Mouse (Mus musculus) heart, postnatal 10 days (tissue): ENCODE measurements around the gene Pcbp2. TPM values are rescaled to one million over a fixed set of nuclear protein-coding genes. Genes with fewer than 3 reads are reported as not detected.

Source experiments
- DNase-seq, 2 experiments: peaks; one replicate each; pipeline ENCODE4 v3.0.0; 2021
- intact Hi-C: fragments of 180-260 bp; cut with DNase I; formaldehyde crosslinking; loops from one replicate; pipeline ENCODE4 v1.15.1; 2025
- total RNA-seq, 2 experiments: library from RNA; stranded (reverse); gene quantifications; 2 replicates each; pipeline ENCODE4 v1.2.3; 2021

The Pcbp2 gene
- total RNA-seq, result 100 to 1,000 TPM; 547 to 592 TPM

GRCm38 (mm10) chr15:102470183-102470604 is at the start of gene Pcbp2:
TSS of gene Pcbp2 (plus strand) at chr15:102470539.
- DNase-seq, result peak; percentile 96 to 97
- intact Hi-C loops, result loop anchor here (5.0 kb wide), 1 partner anchor 197 kb away; no protein-coding TSS in a partner anchor

- DNase-seq, result no peak
- intact Hi-C loops, result loop anchor here (1.0 kb wide), 1 partner anchor 40 kb away; no protein-coding TSS in a partner anchor
Measured at GRCm38 (mm10) chr15:102420986-102421385, 49.4 kb upstream of the Pcbp2 start.

GRCm38 (mm10) chr15:102421437-102421836 is 48.9 kb upstream of the Pcbp2 start:
- intact Hi-C loops, result loop anchor here (1.0 kb wide), 1 partner anchor 40 kb away; no protein-coding TSS in a partner anchor
- peak; percentile 60 to 78 for DNase-seq

GRCm38 (mm10) chr15:102423602-102424240 is 46.6 kb upstream of the Pcbp2 start:
- no peak for DNase-seq
- intact Hi-C loops, result no loop called here

- intact Hi-C loops, result no loop called here
- no peak for DNase-seq
Measured at GRCm38 (mm10) chr15:102424657-102425056, 45.7 kb upstream of the Pcbp2 start.

GRCm38 (mm10) chr15:102426963-102427362 is 43.4 kb upstream of the Pcbp2 start:
- intact Hi-C loops, result no loop called here
- DNase-seq, result no peak

GRCm38 (mm10) chr15:102432046-102432445 is 38.3 kb upstream of the Pcbp2 start:
- intact Hi-C loops, result no loop called here
- DNase-seq, result no peak

GRCm38 (mm10) chr15:102433173-102433572 is 37.2 kb upstream of the Pcbp2 start:
- intact Hi-C loops, result no loop called here
- no peak for DNase-seq

GRCm38 (mm10) chr15:102442490-102442889 is 27.8 kb upstream of the Pcbp2 start:
- peak; percentile 89 to 94 for DNase-seq
- intact Hi-C loops, result loop anchor here (1.0 kb wide), 1 partner anchor 60 kb away; no protein-coding TSS in a partner anchor

- intact Hi-C loops, result no loop called here
Measured at GRCm38 (mm10) chr15:102445146-102445545, 25.2 kb upstream of the Pcbp2 start, which contains the start of gene Amhr2. TSS of gene Amhr2 (plus strand) at chr15:102445367.

GRCm38 (mm10) chr15:102446448-102446847 is 23.9 kb upstream of the Pcbp2 start:
- no peak for DNase-seq
- intact Hi-C loops, result no loop called here

More at GRCm38 (mm10) chr15:102445146-102445545, 25.2 kb upstream of the Pcbp2 start, which contains the start of gene Amhr2:
- no peak for DNase-seq

GRCm38 (mm10) chr15:102449366-102449765 is 21.0 kb upstream of the Pcbp2 start:
- intact Hi-C loops, result no loop called here
- no peak for DNase-seq

- DNase-seq, result no peak
- intact Hi-C loops, result no loop called here
Measured at GRCm38 (mm10) chr15:102450928-102451327, 19.4 kb upstream of the Pcbp2 start.

- no peak for DNase-seq
- intact Hi-C loops, result no loop called here
Measured at GRCm38 (mm10) chr15:102451666-102452430, 18.5 kb upstream of the Pcbp2 start.

- intact Hi-C loops, result loop anchor here (5.0 kb wide), 1 partner anchor 64 kb away; no protein-coding TSS in a partner anchor
- DNase-seq, result no peak
Measured at GRCm38 (mm10) chr15:102455993-102456392, 14.3 kb upstream of the Pcbp2 start.

GRCm38 (mm10) chr15:102458050-102458736 is 12.1 kb upstream of the Pcbp2 start:
- intact Hi-C loops, result loop anchor here (5.0 kb wide), 1 partner anchor 66 kb away; no protein-coding TSS in a partner anchor

GRCm38 (mm10) chr15:102458904-102459317 is 11.4 kb upstream of the Pcbp2 start, which contains the start of gene Prr13:
TSS of gene Prr13 (plus strand) at chr15:102459028.
- DNase-seq, result peak; percentile 92 to 93
- intact Hi-C loops, result loop anchor here (5.0 kb wide), 1 partner anchor 67 kb away; no protein-coding TSS in a partner anchor

More at GRCm38 (mm10) chr15:102458050-102458736, 12.1 kb upstream of the Pcbp2 start:
- peak; percentile 22 to 32 for DNase-seq

GRCm38 (mm10) chr15:102459381-102459780 is 11.0 kb upstream of the Pcbp2 start:
- DNase-seq, result no peak
- intact Hi-C loops, result loop anchor here (5.0 kb wide), 1 partner anchor 67 kb away; no protein-coding TSS in a partner anchor

GRCm38 (mm10) chr15:102459847-102460246 is 10.5 kb upstream of the Pcbp2 start:
- intact Hi-C loops, result loop anchor here (5.0 kb wide), 1 partner anchor 68 kb away; no protein-coding TSS in a partner anchor
- DNase-seq, result no peak

- DNase-seq, result no peak
- intact Hi-C loops, result no loop called here
Measured at GRCm38 (mm10) chr15:102460409-102460808, 9.9 kb upstream of the Pcbp2 start.
